Mouse (Mus musculus) CH12.LX (cell line): ENCODE measurements around the gene Hyou1. TPM values are rescaled to one million over a fixed set of nuclear protein-coding genes. Genes with fewer than 3 reads are reported as not detected.

ENCODE experiments used
- DNase-seq: peaks from one replicate; pipeline ENCODE4 v3.0.0-alpha.2; 2013; ENCODE audit errors: extremely low read depth
- H3K27ac ChIP-seq: 2 replicates; pipeline ENCODE4 v1.5.1; 2012; ENCODE audit warnings: low read depth, mild to moderate bottlenecking, control low read depth, moderate library complexity; ENCODE audit not compliant: insufficient read depth
- H3K27me3 ChIP-seq: replicated peaks from 2 replicates; pipeline ENCODE3; 2012; ENCODE audit warnings: inconsistent platforms
- H3K36me3 ChIP-seq, 2 experiments: replicated peaks in 1 of 2; 2 replicates each; pipeline versions ENCODE3 to v1.6.1; 2012; ENCODE audit warnings: inconsistent platforms in 1 of 2, low read length in 1 of 2, mild to moderate bottlenecking in 1 of 2, mixed read lengths in 1 of 2, moderate library complexity in 1 of 2; ENCODE audit not compliant: control insufficient read depth in 1 of 2, insufficient read depth in 1 of 2
- H3K4me1 ChIP-seq, 2 experiments: 2 replicates each; pipeline ENCODE4 v1.6.1; 2012; ENCODE audit warnings: inconsistent platforms in 1 of 2, moderate library complexity in 1 of 2; ENCODE audit not compliant: insufficient read depth in 2 of 2, control insufficient read depth in 1 of 2
- H3K4me2 ChIP-seq: 2 replicates; pipeline ENCODE4 v1.6.1; 2012; ENCODE audit warnings: low read depth, mild to moderate bottlenecking, control low read depth; ENCODE audit not compliant: poor library complexity, insufficient read depth, severe bottlenecking
- H3K4me3 ChIP-seq, 3 experiments: fragments of 150-350 bp in 1 of 3; sonication (generic) in 1 of 3; replicated peaks in 1 of 3; 2 replicates each; pipeline versions ENCODE3 to v1.5.1; 2011 to 2012; ENCODE audit warnings: low read depth in 2 of 3, low read length in 2 of 3, mild to moderate bottlenecking in 2 of 3, moderate library complexity in 2 of 3, control low read depth in 1 of 3, improper control_type of control experiment in 1 of 3, inconsistent platforms in 1 of 3, mixed read lengths in 1 of 3; ENCODE audit not compliant: poor library complexity in 1 of 3
- H3K79me2 ChIP-seq: replicated peaks from 2 replicates; pipeline ENCODE4 v1.6.1; 2012; ENCODE audit warnings: mild to moderate bottlenecking, moderate library complexity; ENCODE audit not compliant: control insufficient read depth, poor library complexity, insufficient read depth, severe bottlenecking; ENCODE audit errors: extremely low read depth
- H3K9ac ChIP-seq: 2 replicates; pipeline ENCODE4 v1.6.1; 2012; ENCODE audit warnings: low read depth, mild to moderate bottlenecking, control low read depth, moderate library complexity; ENCODE audit not compliant: insufficient read depth
- H3K9me3 ChIP-seq: replicated peaks from 2 replicates; pipeline ENCODE3; 2012; ENCODE audit warnings: low read length, inconsistent platforms, mixed read lengths
- CHD1 ChIP-seq: IDR thresholded peaks from 2 replicates; pipeline ENCODE4 v1.6.1; 2012; ENCODE audit warnings: low read depth, low read length, improper control_type of control experiment, inconsistent platforms
- E2F4 ChIP-seq: IDR thresholded peaks from 2 replicates; pipeline ENCODE4 v1.6.1; 2011; ENCODE audit warnings: low read depth, low read length, improper control_type of control experiment; ENCODE audit not compliant: insufficient replicate concordance
- GABPA ChIP-seq: IDR thresholded peaks from 2 replicates; pipeline ENCODE4 v1.6.1; 2012; ENCODE audit warnings: low read depth, low read length, improper control_type of control experiment, inconsistent platforms; ENCODE audit not compliant: insufficient replicate concordance
- HCFC1 ChIP-seq: IDR thresholded peaks from 2 replicates; pipeline ENCODE4 v1.6.1; 2012; ENCODE audit warnings: low read depth, mild to moderate bottlenecking, inconsistent platforms, low read length, improper control_type of control experiment
- IRF4 ChIP-seq: IDR thresholded peaks from 2 replicates; pipeline ENCODE4 v1.6.1; 2014; ENCODE audit warnings: low read depth, mild to moderate bottlenecking, inconsistent platforms, low read length, improper control_type of control experiment
- JUN ChIP-seq: IDR thresholded peaks from 2 replicates; pipeline ENCODE4 v1.6.1; 2011; ENCODE audit warnings: low read depth, mild to moderate bottlenecking, low read length, improper control_type of control experiment, moderate library complexity; ENCODE audit not compliant: insufficient read depth
- JUND ChIP-seq: conservative IDR thresholded peaks from 2 replicates; pipeline ENCODE4 v1.6.1; 2011; ENCODE audit warnings: low read depth, low read length, improper control_type of control experiment
- KAT2A ChIP-seq: IDR thresholded peaks from 2 replicates; pipeline ENCODE4 v1.6.1; 2012; ENCODE audit warnings: low read length, improper control_type of control experiment, inconsistent platforms; ENCODE audit not compliant: insufficient replicate concordance
- MAFK ChIP-seq: IDR thresholded peaks from 2 replicates; pipeline ENCODE4 v1.6.1; 2011; ENCODE audit warnings: low read length, improper control_type of control experiment; ENCODE audit not compliant: insufficient replicate concordance
- MAX ChIP-seq: IDR thresholded peaks from 2 replicates; pipeline ENCODE4 v1.6.1; 2011; ENCODE audit warnings: low read length, improper control_type of control experiment
- MEF2A ChIP-seq: IDR thresholded peaks from 2 replicates; pipeline ENCODE4 v1.6.1; 2014; ENCODE audit warnings: low read depth, mild to moderate bottlenecking, inconsistent platforms, low read length, improper control_type of control experiment, borderline replicate concordance
- MXI1 ChIP-seq: IDR thresholded peaks from 2 replicates; pipeline ENCODE4 v1.6.1; 2011; ENCODE audit warnings: mild to moderate bottlenecking, low read depth, low read length, improper control_type of control experiment
- MYC ChIP-seq: IDR thresholded peaks from 2 replicates; pipeline ENCODE4 v1.6.1; 2011; ENCODE audit warnings: low read depth, mild to moderate bottlenecking, improper control_type of control experiment, low read length
- PAX5 ChIP-seq: IDR thresholded peaks from 2 replicates; pipeline ENCODE4 v1.6.1; 2012; ENCODE audit warnings: low read length, inconsistent platforms, mixed read lengths
- POLR2A ChIP-seq: IDR thresholded peaks from 2 replicates; pipeline ENCODE4 v1.6.1; 2011; ENCODE audit warnings: low read depth, mild to moderate bottlenecking, improper control_type of control experiment, low read length
- RAD21 ChIP-seq: IDR thresholded peaks from 2 replicates; pipeline ENCODE4 v1.6.1; 2011; ENCODE audit warnings: low read depth, mild to moderate bottlenecking, low read length, improper control_type of control experiment, moderate library complexity
- SIN3A ChIP-seq: IDR thresholded peaks from 2 replicates; pipeline ENCODE4 v1.6.1; 2012; ENCODE audit warnings: low read length, improper control_type of control experiment, inconsistent platforms
- SMC3 ChIP-seq: IDR thresholded peaks from 2 replicates; pipeline ENCODE4 v1.6.1; 2011; ENCODE audit warnings: low read depth, low read length, improper control_type of control experiment
- TBP ChIP-seq: conservative IDR thresholded peaks from 2 replicates; pipeline ENCODE4 v1.6.1; 2011; ENCODE audit warnings: low read depth, low read length, improper control_type of control experiment
- TCF12 ChIP-seq: IDR thresholded peaks from 2 replicates; pipeline ENCODE4 v1.6.1; 2014; ENCODE audit warnings: low read depth, mild to moderate bottlenecking, inconsistent platforms, low read length, improper control_type of control experiment
- USF1 ChIP-seq: IDR thresholded peaks from 2 replicates; pipeline ENCODE4 v1.6.1; 2014; ENCODE audit warnings: low read depth, mild to moderate bottlenecking, inconsistent platforms, low read length, improper control_type of control experiment
- USF2 ChIP-seq: conservative IDR thresholded peaks from 2 replicates; pipeline ENCODE4 v1.6.1; 2011; ENCODE audit warnings: low read depth, low read length, improper control_type of control experiment
- ZC3H11A ChIP-seq: IDR thresholded peaks from 2 replicates; pipeline ENCODE4 v1.6.1; 2012; ENCODE audit warnings: low read depth, mild to moderate bottlenecking, inconsistent platforms, low read length, improper control_type of control experiment
- ZMIZ1 ChIP-seq: IDR thresholded peaks from 2 replicates; pipeline ENCODE4 v1.6.1; 2012; ENCODE audit warnings: low read depth, mild to moderate bottlenecking, inconsistent platforms, low read length, improper control_type of control experiment
- dilution Hi-C: fragments of 300-500 bp; cut with MboI; formaldehyde crosslinking; loops from 2 replicates; pipeline ENCODE4 v1.14.3; 2020; ENCODE audit warnings: low sequenced_read_pairs; ENCODE audit not compliant: extremely low pct_unique_long_range_greater_than_20kb, extremely low pct_ligation_motif_present
- in situ Hi-C: fragments of 300-500 bp; cut with MboI; formaldehyde crosslinking; loops from 3 replicates; pipeline ENCODE4 v1.14.3; 2019; ENCODE audit warnings: low sequenced_read_pairs, low pct_ligation_motif_present, low pct_unique_long_range_greater_than_20kb, mixed read lengths
- polyA plus RNA-seq: library from polyadenylated mRNA; unstranded; fragments of >175 nt; gene quantifications from 2 replicates; pipeline ENCODE4 v1.2.1, GENCODE M21; 2012; ENCODE audit warnings: low read depth; ENCODE audit not compliant: insufficient read length
- total RNA-seq, 2 experiments: library from RNA; depleted of rRNA; stranded (reverse); fragments of 300-350 nt in 1 of 2; fragments of >200 nt in 1 of 2; gene quantifications; 2 replicates each; pipeline ENCODE4 v1.2.3; 2012 to 2014

Gene Hyou1
- total and polyA plus RNA-seq, 3 experiments, result 32.6 to 89.9 (median 88.7) TPM

DNA sequence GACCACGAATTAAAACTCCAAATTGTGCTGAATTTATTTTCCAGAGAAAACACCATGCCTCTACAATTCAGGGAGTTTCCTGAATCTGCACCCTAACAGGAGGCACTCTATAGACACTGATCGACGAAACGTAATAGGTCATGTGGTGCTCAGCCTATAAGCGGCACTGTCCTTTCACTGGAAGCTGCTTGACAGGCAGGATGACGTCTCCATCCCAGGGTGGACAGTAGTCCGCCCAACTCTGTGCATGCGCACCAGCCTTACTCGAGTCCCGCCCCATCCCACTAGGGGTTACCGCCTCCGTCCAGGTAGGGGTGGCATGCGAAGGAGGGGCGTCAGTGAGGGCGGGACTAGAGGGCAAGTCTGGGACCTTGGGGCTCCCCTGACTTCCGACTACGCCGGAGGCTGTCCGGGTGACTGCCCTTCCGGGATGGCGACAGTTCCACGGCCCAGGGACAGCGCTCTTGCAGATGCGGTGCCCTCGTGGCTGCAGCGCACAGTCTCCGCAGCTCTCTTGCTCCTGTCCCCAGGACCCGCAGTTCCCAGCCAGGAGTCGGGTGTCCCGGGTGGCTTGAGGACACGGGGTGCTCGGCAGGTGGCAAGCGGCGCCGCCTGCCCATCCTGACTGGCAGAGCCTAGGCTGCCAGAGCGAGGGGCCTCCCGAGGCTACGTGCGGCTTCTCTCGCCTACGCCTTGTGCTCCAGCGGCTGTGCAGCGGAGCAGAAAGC lies 17.6 kb downstream of the Hyou1 start, which contains the start of gene Slc37a4 (continued):
- TF ChIP-seq MAFK (no peak), SIN3A (peak; percentile 68), PAX5 (no peak), ZMIZ1 (peak; percentile 91), JUN (no peak), GABPA (no peak), KAT2A (no peak), USF1 (peak; percentile 89), USF2 (peak; percentile 84), HCFC1 (peak; percentile 64), ZC3H11A (no peak)

DNA sequence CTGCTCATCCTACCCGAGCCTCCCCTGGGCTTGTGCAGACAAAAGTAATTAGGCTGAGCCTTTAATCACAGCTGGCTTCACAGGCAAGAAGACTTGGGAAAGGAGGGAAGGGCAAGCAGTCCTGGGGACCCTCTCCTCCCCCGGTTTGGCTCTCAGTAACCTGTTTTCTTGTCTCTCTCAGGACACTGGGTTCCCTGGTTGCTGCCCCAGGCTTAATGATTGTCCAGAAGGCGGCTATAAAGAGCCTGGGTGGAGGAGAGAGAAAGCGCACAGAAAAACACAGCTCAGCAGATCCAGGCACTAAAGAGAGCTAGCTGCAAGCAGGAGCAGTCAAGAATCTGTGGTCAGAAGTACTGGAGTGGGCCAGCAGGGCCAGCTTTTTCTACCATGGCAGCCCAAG lies 18.8 kb downstream of the Hyou1 start:
- in situ Hi-C loops (loop anchor here (5.0 kb wide), 1 partner anchor 56 kb away; the partner anchor contains the start of gene Hmbs), dilution Hi-C loops (no loop called here)
- TF ChIP-seq TBP, result no peak
- no peak for TF ChIP-seq POLR2A
- no peak for TF ChIP-seq MYC
- no peak for TF ChIP-seq CHD1
- Histone ChIP-seq H3K79me2 (no peaks in the 10 kb centered on the region), H3K4me3 (peak overlapping the region in 1 of 3 experiments; percentile 80), H3K9ac (no peak overlapping the region), H3K27ac (no peak overlapping the region), H3K4me1 (peaks cover 10 to 75% of the 10 kb centered on the region in 2 experiments), H3K9me3 (no peaks in the 10 kb centered on the region), H3K4me2 (no peak overlapping the region), H3K36me3 (peaks cover 30 to 50% of the 10 kb centered on the region in 2 experiments), H3K27me3 (no peaks in the 10 kb centered on the region)
- no peak for DNase-seq

DNA sequence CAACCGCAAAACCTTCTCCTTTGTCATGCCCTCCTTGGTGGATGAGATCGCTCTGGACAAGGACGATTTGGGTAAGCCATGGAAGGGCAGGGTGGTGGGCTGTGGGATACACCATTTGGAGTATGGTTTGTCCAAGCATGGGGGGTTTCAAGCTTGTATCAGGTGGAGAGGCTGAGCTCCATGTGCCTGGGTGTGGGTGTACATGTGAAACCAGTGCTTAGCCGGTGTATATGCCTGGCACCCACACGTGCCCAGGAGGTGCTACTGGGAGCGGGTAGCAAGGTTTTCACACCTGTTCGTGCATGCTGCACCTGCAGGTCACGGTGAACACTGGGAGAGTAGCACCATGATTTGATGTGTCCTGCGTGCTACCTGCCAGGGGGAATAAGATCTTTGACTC lies 19.3 kb downstream of the Hyou1 start:
- H3K4me3 ChIP-seq, result no peak overlapping the region
- no peak overlapping the region for H3K27ac ChIP-seq
- H3K36me3 ChIP-seq, result peaks cover 34 to 53% of the 10 kb centered on the region in 2 experiments
- no peaks in the 10 kb centered on the region for H3K27me3 ChIP-seq
- dilution Hi-C loops, result no loop called here
- no peaks in the 10 kb centered on the region for H3K9me3 ChIP-seq
- H3K9ac ChIP-seq, result no peak overlapping the region
- H3K79me2 ChIP-seq, result no peaks in the 10 kb centered on the region
- DNase-seq, result no peak
- in situ Hi-C loops, result loop anchor here (5.0 kb wide), 1 partner anchor 56 kb away; the partner anchor contains the start of gene Hmbs
- no peak overlapping the region for H3K4me2 ChIP-seq
- H3K4me1 ChIP-seq, result peaks cover 10 to 73% of the 10 kb centered on the region in 2 experiments
- TF ChIP-seq IRF4 (no peak), CHD1 (no peak), TBP (no peak), SMC3 (no peak), GABPA (no peak), JUND (no peak), USF2 (no peak), RAD21 (no peak), TCF12 (no peak), USF1 (no peak), E2F4 (no peak), ZC3H11A (no peak), MXI1 (no peak), MEF2A (no peak), MAX (no peak)
